Mouse (Mus musculus): Measurements from ENCODE around the gene Rerg. TPM values are rescaled to one million over a fixed set of nuclear protein-coding genes. Genes with fewer than 3 reads are reported as not detected.
A peak's percentile ranks its signal among the peaks of the same experiment; 100 is the strongest.

The Rerg gene
- total RNA-seq, 4 experiments from 2014 or later, result 112 to 256 (median 151) TPM

- DNase-seq, result no peak
Measured at GRCm38 (mm10) chr6:137162481-137162880, 7.8 kb downstream of the Rerg start.

GRCm38 (mm10) chr6:137161491-137162088 is 8.7 kb downstream of the Rerg start:
- DNase-seq, result no peak

DNA sequence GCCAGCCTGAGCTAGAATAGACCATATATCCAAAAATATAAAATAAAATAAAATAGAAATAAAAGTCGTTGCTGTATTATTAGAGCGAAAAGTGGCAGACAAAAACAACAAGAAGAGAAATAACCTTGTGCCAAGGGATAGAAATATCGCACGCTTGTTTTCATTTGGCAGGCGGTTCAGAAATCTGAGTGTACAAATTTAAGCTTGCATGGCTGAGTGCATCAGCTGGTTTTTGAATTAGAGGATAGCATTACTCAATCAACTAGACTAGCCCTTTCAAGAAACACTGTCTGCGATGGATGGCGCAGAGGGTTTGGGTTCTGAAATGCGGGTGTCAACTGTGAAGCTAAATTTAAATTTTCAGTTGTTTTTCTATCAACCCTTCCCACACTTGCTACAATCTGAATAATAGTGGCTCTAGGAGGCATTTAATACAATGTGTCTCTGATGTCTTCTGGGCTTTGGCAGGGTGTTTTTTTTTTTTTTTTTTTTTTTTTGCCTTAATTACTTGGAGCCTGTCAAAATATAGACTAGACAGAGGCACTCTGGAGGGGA is 10.8 kb downstream of the Rerg start:
- no peak for DNase-seq

DNA sequence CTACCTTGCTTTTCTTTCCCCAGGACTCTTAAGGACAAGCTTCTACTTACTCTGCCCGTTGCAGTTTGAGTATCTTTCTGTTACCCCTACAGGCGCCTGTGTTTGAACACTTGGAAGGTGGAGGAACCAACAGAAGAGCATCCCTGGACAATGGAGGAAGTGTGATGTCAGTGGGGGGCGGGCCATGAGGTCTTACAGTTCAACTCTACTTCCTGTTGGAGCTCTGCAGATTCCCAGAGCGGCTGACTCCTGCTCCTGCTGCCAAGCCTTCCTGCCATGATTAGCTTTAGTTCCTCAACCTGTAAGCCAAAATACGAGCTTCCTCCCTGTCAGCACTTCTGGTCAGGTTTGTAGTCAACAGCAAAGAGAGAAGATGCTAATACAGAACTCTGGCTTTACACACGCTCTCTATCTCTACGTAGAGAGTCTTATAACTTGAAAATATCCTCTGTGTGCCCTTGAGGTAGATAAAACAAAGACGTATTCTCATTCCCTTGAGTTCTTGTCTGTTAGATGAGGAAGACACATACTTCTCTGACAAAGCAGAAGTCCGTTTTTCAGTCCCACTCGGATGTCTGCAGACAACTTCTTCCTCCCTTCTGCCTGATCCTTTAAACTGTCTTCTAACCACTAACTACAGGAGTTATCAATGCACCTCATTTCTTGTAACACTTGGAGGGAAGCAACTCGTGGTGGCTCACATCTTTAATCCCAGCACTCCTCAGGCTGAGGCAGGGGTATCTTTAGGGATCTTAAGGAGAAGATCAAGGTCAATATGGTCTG is 13.7 kb downstream of the Rerg start:
- no peak for DNase-seq

DNA sequence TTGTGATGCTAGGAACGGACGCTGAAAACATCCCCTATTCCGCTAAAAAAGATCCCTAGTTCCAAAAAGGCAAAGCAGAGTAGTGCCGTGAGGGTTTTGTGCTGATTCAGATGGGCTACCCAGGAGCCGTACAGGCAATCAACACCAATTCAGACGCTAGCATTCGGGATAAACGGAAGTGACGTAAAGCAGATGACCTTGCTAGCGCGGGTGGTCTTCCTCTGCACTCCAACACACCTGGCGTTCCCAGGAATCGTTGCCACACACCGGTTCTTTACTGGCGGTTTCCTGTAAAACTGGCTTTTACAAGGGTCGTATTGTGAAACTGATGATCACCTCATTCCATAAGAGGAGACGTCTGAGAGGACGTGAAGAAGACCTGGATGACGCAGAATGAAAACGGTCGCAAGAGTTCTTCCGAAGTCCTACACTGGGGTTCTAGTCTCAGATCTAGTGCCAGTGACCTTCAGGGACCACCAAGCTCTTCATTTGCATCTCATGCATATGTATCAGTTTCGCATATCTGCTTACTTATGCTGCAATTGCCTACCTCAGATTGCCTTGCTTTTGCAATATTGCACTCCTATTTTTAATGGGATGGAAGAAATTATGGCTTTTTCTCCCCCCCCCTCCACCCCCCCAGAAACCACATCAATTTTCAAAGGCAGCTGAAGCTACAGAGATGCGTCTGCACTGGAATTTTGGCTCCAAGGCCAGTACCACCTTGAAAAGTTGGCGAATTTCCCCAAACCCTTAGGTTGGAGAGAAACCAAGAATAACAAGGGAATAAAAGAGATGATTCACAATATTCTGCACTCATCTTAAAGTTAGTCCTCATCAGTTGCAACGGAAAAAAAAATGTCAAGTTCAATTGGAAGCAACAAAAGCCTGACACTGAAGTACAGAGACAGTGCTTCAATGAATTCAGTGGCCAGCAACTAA is 14.8 kb downstream of the Rerg start:
- peak; percentile 80 for DNase-seq

- no peak for DNase-seq
Measured at GRCm38 (mm10) chr6:137153021-137153420, 17.3 kb downstream of the Rerg start.

DNA sequence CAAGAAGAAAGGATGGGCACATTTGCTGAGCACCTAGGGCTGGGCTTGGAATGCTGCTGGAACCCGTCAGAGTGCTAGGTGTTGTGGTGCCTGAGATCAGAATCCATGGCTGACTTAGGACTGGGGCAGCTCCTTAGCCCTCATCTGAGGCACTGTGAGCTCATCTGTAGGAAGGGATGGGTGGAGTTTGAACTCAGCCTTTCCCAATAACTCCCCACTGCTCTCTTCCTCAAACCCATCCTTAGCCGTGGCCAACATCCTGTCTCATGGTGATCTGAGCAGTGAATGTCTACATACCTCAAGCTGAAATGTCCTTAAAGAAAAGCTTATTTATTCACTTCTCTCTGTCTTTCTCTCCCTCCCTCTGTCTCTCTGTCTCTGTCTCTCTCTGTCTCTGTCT is 19.3 kb downstream of the Rerg start:
- no peak for DNase-seq

GRCm38 (mm10) chr6:137149833-137150232 is 20.5 kb downstream of the Rerg start:
- no peak for DNase-seq

DNA sequence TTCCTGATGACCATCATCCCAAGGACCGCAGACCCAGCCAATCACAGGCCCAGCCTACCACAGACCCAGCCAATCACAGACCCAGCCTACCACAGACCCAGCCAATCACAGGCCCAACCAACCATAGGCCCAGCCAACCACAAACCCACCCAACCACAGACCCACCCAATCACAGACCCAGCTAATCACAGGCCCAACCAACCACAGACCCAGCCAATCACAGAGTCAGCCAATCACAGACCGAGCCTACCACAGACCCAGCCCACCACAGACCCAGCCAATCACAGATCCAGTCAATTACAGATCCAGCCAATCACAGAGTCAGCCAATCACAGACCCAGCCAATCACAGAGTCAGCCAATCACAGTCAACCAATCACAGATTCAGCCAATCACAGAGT is 23.4 kb downstream of the Rerg start:
- DNase-seq, result no peak

DNA sequence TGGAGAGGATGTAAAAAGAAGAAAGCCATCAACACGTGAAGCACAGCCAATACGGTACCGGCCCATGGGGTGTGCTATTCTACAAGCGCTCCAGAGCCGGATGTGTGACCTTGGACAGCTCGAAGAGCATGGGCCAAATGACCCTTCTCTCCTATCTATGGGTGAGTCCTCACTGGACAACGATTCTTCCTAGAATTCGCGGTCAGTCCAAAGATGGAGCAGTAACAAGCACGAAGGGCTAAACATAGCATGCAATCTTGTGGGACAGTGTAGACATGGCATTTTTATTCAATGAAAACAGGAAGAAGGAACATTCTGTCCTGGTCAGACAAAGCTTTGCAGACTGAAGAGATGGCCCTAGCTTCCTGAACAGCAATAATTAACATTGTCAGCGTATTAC is 24.7 kb downstream of the Rerg start:
- DNase-seq, result no peak

DNA sequence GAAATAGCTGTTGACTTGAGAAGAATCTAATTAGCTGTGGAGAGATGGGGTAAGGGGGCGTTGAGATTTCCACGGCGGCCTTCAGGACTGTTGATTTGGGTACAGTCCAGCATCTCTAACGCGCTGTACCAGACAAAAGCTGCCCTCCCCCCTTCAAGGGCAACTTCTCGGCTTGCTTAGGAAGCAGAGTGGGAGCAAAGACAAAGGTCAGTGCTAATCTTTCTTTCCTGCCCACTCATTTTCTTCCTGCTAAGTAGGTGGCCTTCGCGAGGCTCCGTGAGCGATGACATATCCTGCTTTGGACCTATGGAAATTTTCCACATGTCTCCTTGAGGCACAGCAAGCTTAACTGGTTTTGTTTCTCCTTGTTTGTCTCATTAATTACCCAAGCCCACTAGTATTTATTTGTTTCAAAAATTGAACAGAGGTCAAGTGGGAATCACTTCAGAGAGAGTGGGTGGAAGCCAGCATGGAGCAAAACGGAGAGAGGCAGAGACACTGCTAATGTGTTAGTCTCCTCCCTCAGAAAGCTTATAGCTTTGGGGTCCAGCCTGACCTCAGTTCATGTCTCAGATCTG is 25.2 kb downstream of the Rerg start:
- peak; percentile 75 for DNase-seq

- DNase-seq, result no peak
Measured at GRCm38 (mm10) chr6:137144526-137144840, 25.8 kb downstream of the Rerg start.

DNA sequence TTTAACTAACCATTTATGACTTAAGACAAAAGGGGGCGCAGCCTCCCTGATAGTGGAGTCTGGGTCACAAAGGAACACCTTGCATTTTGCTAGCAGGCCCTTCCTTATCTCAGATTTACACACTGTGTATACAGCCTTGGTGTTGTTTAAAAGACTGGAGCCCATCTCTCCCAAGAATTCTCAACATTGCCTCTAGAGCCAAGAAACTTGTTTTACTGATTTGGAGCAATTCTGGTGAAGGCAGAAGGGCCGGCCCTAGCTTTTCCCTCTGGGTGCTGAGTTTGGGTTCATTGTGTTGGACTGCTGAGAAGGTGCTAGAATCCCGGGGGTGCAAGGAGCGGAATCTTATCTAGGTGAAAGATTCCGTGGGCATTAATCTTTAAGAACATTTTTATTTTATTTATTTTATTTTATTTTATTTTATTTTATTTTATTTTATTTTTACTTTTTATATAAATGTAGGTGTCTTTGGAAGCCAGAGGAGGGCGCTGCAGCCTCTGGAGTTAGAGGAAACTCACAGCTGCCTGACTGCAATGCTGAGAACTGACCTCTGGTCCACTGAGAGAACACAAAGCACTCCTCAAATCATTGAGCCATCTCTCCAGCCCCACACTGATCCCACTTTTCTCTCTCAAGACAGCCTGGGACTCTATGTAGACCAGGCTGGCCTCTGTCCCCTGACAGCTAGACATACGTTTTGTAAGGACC is 26.3 kb downstream of the Rerg start:
- DNase-seq, result no peak

DNA sequence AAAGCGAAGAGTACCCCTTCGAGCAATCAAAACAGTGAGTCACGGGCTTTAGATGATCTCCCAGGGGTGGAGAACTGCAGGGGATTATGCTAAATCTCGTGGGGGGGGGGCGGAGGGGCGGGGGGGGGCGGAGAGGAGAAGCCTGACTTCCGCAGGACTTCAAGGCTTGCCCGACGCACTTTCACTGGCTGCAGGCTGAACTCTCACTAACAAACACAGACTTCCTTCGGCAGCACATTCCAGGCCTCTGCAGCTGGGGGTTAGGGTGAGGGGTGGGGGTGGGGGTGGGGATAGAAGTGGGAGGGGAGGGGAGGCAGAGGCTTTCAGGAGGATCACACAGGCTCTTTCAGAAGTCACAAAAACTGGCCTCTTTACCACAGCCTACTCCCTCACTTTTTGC is 27.5 kb downstream of the Rerg start:
- no peak for DNase-seq

- peak; percentile 56 for DNase-seq
Measured at GRCm38 (mm10) chr6:137141247-137141820, 29.0 kb downstream of the Rerg start.

DNA sequence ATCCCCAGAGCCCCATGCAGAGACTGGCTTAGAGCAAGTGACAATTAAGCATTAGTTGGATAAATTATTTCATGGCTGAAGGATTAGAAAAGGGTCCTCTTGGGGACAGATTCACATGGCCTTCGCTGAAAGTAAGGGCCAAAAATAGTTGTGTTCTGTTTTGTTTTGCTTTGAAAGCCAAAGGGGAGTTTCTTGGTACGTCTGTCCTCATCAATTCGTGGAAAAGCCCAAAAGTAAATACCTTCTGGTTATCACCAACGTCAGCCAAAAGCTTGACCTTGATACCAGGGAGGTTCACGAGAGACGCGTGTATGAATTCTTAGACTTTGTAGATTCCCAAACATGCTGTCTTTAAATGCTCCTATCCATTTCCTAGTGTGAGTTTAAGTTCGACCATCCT is 31.5 kb downstream of the Rerg start:
- no peak for DNase-seq

DNA sequence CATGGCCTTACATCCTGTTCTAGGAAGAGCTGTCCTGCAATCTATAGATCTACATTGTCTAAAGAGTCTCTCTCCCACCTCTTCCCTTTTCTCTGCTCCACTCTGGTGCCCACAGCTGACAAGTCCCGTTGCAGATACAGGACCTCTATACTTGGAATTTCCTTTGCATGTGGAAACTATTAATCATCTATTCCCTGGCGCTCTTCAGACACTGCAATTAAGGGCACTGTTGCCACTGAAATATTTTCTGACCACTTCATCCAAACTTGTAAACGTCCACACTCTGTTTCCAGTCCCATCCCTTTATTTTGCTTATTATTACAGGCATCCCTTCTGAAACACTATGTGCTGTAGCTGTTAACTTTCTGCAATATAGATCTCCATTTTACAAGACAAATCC is 31.9 kb downstream of the Rerg start:
- DNase-seq, result no peak

DNA sequence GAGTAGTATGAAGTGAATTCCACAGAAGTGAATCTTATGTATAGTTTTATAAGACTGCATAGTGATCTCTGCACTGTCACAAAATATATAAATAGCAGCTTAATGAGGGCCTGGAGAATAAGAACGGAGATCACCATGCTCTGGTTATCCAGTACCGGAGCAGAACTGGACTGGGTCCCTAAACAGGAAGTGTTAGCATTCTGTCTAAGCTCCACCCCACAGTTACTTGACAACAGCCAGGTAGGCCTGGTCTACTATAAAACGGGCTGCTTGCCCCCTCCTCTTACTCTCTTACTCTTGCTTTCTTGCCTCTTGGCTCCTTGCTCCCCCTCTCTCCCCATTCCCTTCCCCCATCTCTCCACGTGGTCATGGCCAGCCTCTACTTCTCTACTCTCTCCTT is 33.9 kb downstream of the Rerg start:
- no peak for DNase-seq

- DNase-seq, result no peak
Measured at GRCm38 (mm10) chr6:137135506-137136391, 34.5 kb downstream of the Rerg start.

GRCm38 (mm10) chr6:137131794-137132193 is 38.5 kb downstream of the Rerg start:
- no peak for DNase-seq

DNA sequence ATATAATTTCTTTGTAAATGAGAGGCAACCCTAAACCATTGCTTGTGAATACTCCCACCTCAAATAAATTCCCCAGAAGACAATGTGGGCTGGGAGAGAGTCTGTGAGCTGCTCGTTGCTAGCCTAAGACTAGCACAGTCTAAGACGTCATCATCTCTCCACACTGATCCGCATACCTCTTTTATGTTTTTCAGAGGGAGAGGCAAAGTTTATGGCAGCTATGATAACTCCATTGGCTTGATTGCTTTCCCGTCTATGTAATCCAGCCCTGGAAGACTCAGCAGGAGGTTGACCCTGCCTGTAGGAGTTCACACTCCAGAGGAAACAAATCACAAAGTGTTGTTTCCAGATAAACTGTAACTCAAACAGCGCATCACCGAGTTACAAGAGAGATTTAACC is 38.9 kb downstream of the Rerg start:
- DNase-seq, result no peak
